Mouse (Mus musculus) heart, postnatal 0 days (tissue): ENCODE data around the gene Lclat1. TPM values are rescaled to one million over a fixed set of nuclear protein-coding genes. Genes with fewer than 3 reads are reported as not detected.
"Not testable (repeated sequence)": the region's sequence is repeated elsewhere in the genome, so short reads cannot be mapped to it uniquely, and the experiment has no call there.

Source experiments
- ATAC-seq: fragments of 200-750 bp; cut with Nextera tagmentation; 2 replicates; pipeline ENCODE4 v1.8.0; 2017; ENCODE audit warnings: low read depth, moderate number of reproducible peaks, moderate library complexity; ENCODE audit not compliant: insufficient read depth
- DNase-seq: peaks from one replicate; pipeline ENCODE4 v3.0.0-alpha.2; 2016; ENCODE audit warnings: low spot score
- H3K27ac ChIP-seq: fragments of 300-500 bp; sonication (generic); 2 replicates; pipeline ENCODE4 v1.5.1; 2014; ENCODE audit warnings: low read depth, mild to moderate bottlenecking
- H3K27me3 ChIP-seq: fragments of 300-500 bp; sonication (generic); 2 replicates; pipeline ENCODE4 v1.6.1; 2014; ENCODE audit warnings: low read length, mixed read lengths; ENCODE audit not compliant: control insufficient read depth, insufficient read depth
- H3K36me3 ChIP-seq: fragments of 300-500 bp; sonication (generic); replicated peaks from 2 replicates; pipeline ENCODE4 v1.6.1; 2014; ENCODE audit warnings: low read length, mixed read lengths; ENCODE audit not compliant: control insufficient read depth, insufficient read depth
- H3K4me1 ChIP-seq: fragments of 300-500 bp; sonication (generic); 2 replicates; pipeline ENCODE4 v1.6.1; 2014; ENCODE audit warnings: antibody characterized with exemption; ENCODE audit not compliant: control insufficient read depth, insufficient read depth
- H3K4me2 ChIP-seq: fragments of 300-500 bp; sonication (generic); 2 replicates; pipeline ENCODE4 v1.6.1; 2014; ENCODE audit warnings: low read depth, mild to moderate bottlenecking, low read length, moderate library complexity
- H3K4me3 ChIP-seq: fragments of 300-500 bp; sonication (generic); 2 replicates; pipeline ENCODE4 v1.5.1; 2014; ENCODE audit warnings: low read depth, low read length
- H3K9ac ChIP-seq: fragments of 300-500 bp; sonication (generic); replicated peaks from 2 replicates; pipeline ENCODE4 v1.6.1; 2014; ENCODE audit warnings: low read depth, low read length, mixed read lengths
- H3K9me3 ChIP-seq: fragments of 300-500 bp; sonication (generic); replicated peaks from 2 replicates; pipeline ENCODE4 v1.6.1; 2016; ENCODE audit warnings: low read length; ENCODE audit not compliant: control insufficient read depth
- CTCF ChIP-seq: IDR thresholded peaks from 2 replicates; pipeline ENCODE4 v1.5.1; 2016; ENCODE audit warnings: antibody characterized with exemption, control low read depth, low read depth
- EP300 ChIP-seq: IDR thresholded peaks from 2 replicates; pipeline ENCODE4 v1.6.1; 2016; ENCODE audit warnings: antibody characterized with exemption, low read depth
- WGBS: fragments of 180-500 bp; shearing (Covaris S2); extraction: QIAGEN DNeasy Blood & Tissue Kit; methylation state at CpG from one replicate; pipeline ENCODE4 v1.1.7; 2014; 5-methylcytosine and 5-hydroxymethylcytosine counted together
- polyA plus RNA-seq: library from polyadenylated mRNA; unstranded; fragments of >200 nt; fragmentation: Nextera tagmentation; extraction: Ambion mirVana; gene quantifications from 2 replicates; pipeline ENCODE4 v1.2.1, GENCODE M21; 2015
- total RNA-seq: library from RNA; depleted of rRNA; stranded (reverse); fragments of >200 nt; gene quantifications from 2 replicates; pipeline ENCODE4 v1.2.3, GENCODE M21; 2014; ENCODE audit warnings: low replicate concordance; rRNA removed

Lclat1 gene
- total and polyA plus RNA-seq, 2 experiments from 2014 or later = 31.5 to 218 TPM

DNA sequence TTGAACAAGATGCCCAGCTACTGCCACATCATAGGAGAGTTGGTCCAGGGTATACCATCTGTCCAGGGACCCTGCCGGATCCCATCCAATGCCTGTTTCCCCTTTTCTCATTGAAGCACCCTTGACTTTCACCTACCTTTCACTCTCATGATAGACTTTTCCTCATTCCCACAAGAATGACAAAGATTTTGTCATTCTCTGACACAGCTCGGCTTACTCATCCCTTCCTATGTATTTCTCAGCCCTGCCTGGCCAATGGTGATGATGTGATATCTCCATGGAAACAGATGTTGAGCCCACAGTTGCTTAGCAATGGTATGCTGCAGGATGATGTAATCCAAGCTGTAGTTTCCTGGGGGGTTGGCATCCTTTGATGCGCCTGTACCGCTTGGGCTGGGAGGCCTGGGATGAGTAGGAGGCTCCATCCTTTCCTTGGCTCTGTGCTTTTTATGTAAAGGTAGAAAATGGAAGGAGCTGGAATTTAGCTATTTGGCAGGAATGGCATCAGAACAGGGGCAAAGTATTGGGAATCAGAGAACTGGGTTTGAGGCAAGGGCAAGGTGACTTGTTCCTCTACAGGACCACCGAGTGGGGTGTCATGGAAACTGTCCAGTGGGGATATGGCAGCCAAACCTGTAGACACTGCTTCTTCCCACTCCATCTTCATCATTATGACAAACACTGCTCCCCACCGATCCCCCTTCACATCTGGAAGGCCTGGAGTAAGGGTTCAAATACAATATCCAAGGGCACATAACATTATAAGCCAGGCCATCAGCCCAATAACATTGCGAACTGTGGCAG, 164.2 kb downstream of the Lclat1 start:
- no peak for ATAC-seq
- Histone ChIP-seq H3K9me3 (no peaks in the 10 kb centered on the region), H3K27ac (no peak overlapping the region), H3K4me3 (no peak overlapping the region), H3K27me3 (no peaks in the 10 kb centered on the region), H3K36me3 (no peaks in the 10 kb centered on the region), H3K9ac (no peak overlapping the region), H3K4me1 (no peaks in the 10 kb centered on the region), H3K4me2 (no peak overlapping the region)
- no peak for DNase-seq
- TF ChIP-seq CTCF (no peak), EP300 (no peak)
- 85% methylated on average over 7 of the region's 7 CpGs for WGBS

- Histone ChIP-seq H3K4me2 (no peak overlapping the region), H3K27me3 (no peaks in the 10 kb centered on the region), H3K4me1 (no peaks in the 10 kb centered on the region), H3K9ac (no peak overlapping the region), H3K4me3 (no peak overlapping the region), H3K27ac (no peak overlapping the region), H3K9me3 (no peaks in the 10 kb centered on the region), H3K36me3 (no peaks in the 10 kb centered on the region)
- TF ChIP-seq CTCF (no peak), EP300 (no peak)
- 81% methylated on average over 7 of the region's 7 CpGs for WGBS
- DNase-seq (no peak), ATAC-seq (no peak)
Observed at GRCm38 (mm10) chr17:73273809-73274208, 166.0 kb downstream of the Lclat1 start.

GRCm38 (mm10) chr17:73275066-73275465, 167.3 kb downstream of the Lclat1 start:
- no peak overlapping the region for H3K27ac ChIP-seq
- no peak for TF ChIP-seq EP300
- TF ChIP-seq CTCF = no peak
- no peaks in the 10 kb centered on the region for H3K4me1 ChIP-seq
- no peaks in the 10 kb centered on the region for H3K27me3 ChIP-seq
- H3K9ac ChIP-seq = no peak overlapping the region
- no peaks in the 10 kb centered on the region for H3K36me3 ChIP-seq
- DNase-seq = no peak
- no peak overlapping the region for H3K4me2 ChIP-seq
- no peak overlapping the region for H3K4me3 ChIP-seq
- no peak for ATAC-seq
- H3K9me3 ChIP-seq = no peaks in the 10 kb centered on the region
- WGBS = 76% methylated on average over 10 of the region's 10 CpGs

- Histone ChIP-seq H3K9me3 (no peaks in the 10 kb centered on the region), H3K27me3 (no peaks in the 10 kb centered on the region), H3K27ac (no peak overlapping the region), H3K4me2 (no peak overlapping the region), H3K9ac (no peak overlapping the region), H3K4me1 (no peaks in the 10 kb centered on the region), H3K36me3 (no peaks in the 10 kb centered on the region), H3K4me3 (no peak overlapping the region)
- TF ChIP-seq CTCF (peak; percentile 6; the same call in 1 of the 2 replicates), EP300 (no peak)
- ATAC-seq (no peak), DNase-seq (no peak)
- WGBS = 86% methylated on average over 4 of the region's 4 CpGs
Observed at GRCm38 (mm10) chr17:73277770-73278169, 170.0 kb downstream of the Lclat1 start.

DNA sequence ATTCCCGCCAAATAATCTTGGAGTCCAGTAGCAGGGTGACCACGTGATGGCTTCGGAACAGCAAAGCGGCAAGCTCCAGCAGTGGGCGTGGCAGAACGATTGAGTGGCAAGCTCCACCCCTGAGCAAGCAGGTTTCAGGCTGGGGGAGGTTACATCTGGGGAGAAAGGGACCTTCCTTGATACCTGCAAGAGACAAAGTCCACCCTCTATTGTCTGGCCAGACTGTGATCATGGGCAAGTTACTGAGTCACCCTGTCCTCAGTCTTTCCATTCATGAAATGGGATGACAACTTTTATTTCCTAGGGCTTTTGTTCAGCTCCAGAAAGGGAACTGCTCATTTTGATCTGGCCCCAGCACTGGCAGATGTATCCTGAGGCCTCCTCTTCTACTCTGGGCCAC, 174.9 kb downstream of the Lclat1 start:
- H3K27ac ChIP-seq, H3K4me3 ChIP-seq, H3K27me3 ChIP-seq, H3K36me3 ChIP-seq, H3K4me2 ChIP-seq, H3K4me1 ChIP-seq, ATAC-seq, H3K9me3 ChIP-seq, DNase-seq, H3K9ac ChIP-seq: not testable (repeated sequence)
- 30% methylated on average over 6 of the region's 6 CpGs for WGBS

DNA sequence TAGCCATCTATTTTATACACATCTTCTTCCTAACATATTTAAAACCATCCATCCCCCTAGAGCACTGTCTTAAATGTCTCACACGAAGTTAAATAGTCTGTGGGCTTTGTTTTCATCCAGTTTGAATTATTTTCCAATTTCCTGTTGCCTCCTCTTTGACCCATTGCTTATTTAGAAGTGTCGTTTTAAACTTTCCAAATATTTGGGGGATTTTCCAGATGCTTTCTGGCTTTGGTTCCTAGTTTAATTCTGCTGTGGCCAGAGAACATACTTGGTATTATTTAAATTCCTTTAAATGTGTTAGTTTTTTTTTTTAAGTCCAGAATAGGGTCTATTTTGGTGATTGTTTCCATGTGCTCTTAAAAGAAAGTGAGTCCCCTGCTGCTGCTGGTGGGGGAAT, 176.5 kb downstream of the Lclat1 start:
- no peak for ATAC-seq
- H3K9me3 ChIP-seq = no peaks in the 10 kb centered on the region
- no peak overlapping the region for H3K27ac ChIP-seq
- no peaks in the 10 kb centered on the region for H3K27me3 ChIP-seq
- DNase-seq = no peak
- no peaks in the 10 kb centered on the region for H3K36me3 ChIP-seq
- TF ChIP-seq EP300 (no peak), CTCF (no peak)
- no peak overlapping the region for H3K4me2 ChIP-seq
- no peak overlapping the region for H3K9ac ChIP-seq
- no peaks in the 10 kb centered on the region for H3K4me1 ChIP-seq
- WGBS = 45% methylated on average over 2 of the region's 2 CpGs
- H3K4me3 ChIP-seq = no peak overlapping the region

Other genes starting within 250 kb of the Lclat1 start
- 453 and 478 TPM in 2 replicates for gene Lbh, start 189.7 kb upstream of the Lclat1 start, total RNA-seq
- gene Lbh, start 189.7 kb upstream of the Lclat1 start, polyA plus RNA-seq = 28.5 and 31.1 TPM in 2 replicates